Mouse (Mus musculus) MEL (cell line): ENCODE measurements around the gene Dock1.

ENCODE experiments used
- CTCF ChIP-seq, 3 experiments: IDR thresholded peaks in 2 of 3; conservative IDR thresholded peaks in 1 of 3; 2 replicates each; pipeline ENCODE4 v1.5.1; 2011 to 2012; ENCODE audit warnings: low read length in 3 of 3, low read depth in 2 of 3, mild to moderate bottlenecking in 2 of 3, improper control_type of control experiment in 1 of 3, inconsistent platforms in 1 of 3, mixed read lengths in 1 of 3, moderate library complexity in 1 of 3; ENCODE audit not compliant: control insufficient read depth in 1 of 3, insufficient read depth in 1 of 3, poor library complexity in 1 of 3, severe bottlenecking in 1 of 3
- GATA1 ChIP-seq: IDR thresholded peaks from 2 replicates; pipeline ENCODE4 v1.6.1; 2011; ENCODE audit warnings: low read depth, low read length, improper control_type of control experiment
- MAFK ChIP-seq: IDR thresholded peaks from 2 replicates; pipeline ENCODE4 v1.6.1; 2011; ENCODE audit warnings: low read depth, mild to moderate bottlenecking, low read length, improper control_type of control experiment, borderline replicate concordance
- MAZ ChIP-seq: IDR thresholded peaks from 2 replicates; pipeline ENCODE4 v1.6.1; 2012; ENCODE audit warnings: low read depth, mild to moderate bottlenecking, inconsistent platforms, low read length, improper control_type of control experiment
- POLR2A ChIP-seq, 2 experiments: IDR thresholded peaks; 2 replicates each; pipeline ENCODE4 v1.6.1; 2011 to 2012; ENCODE audit warnings: low read length in 2 of 2, mild to moderate bottlenecking in 2 of 2, control low read depth in 1 of 2, improper control_type of control experiment in 1 of 2, low read depth in 1 of 2, moderate library complexity in 1 of 2; ENCODE audit not compliant: control insufficient read depth in 1 of 2, insufficient read depth in 1 of 2, poor library complexity in 1 of 2
- POLR2AphosphoS2 ChIP-seq: IDR thresholded peaks from 2 replicates; pipeline ENCODE4 v1.6.1; 2011; ENCODE audit warnings: low read length, improper control_type of control experiment
- RCOR1 ChIP-seq: IDR thresholded peaks from 2 replicates; pipeline ENCODE4 v1.6.1; 2012; ENCODE audit warnings: low read depth, mild to moderate bottlenecking, inconsistent platforms, low read length, improper control_type of control experiment
- SMC3 ChIP-seq: IDR thresholded peaks from 2 replicates; pipeline ENCODE4 v1.6.1; 2011; ENCODE audit warnings: low read depth, low read length, improper control_type of control experiment
- TBP ChIP-seq: IDR thresholded peaks from 2 replicates; pipeline ENCODE4 v1.8.0; 2011; ENCODE audit warnings: low read depth, low read length, improper control_type of control experiment
- ZKSCAN1 ChIP-seq: IDR thresholded peaks from 2 replicates; pipeline ENCODE4 v1.6.1; 2012; ENCODE audit warnings: low read depth, mild to moderate bottlenecking, inconsistent platforms, low read length, improper control_type of control experiment, moderate library complexity

- no peak for TF ChIP-seq SMC3
- TF ChIP-seq CTCF (IDR thresholded peaks at IDR 0.05 in 2 of 3, conservative IDR thresholded peaks at IDR 0.05 in 1 of 3; ENCODE audit: control insufficient read depth in 1 of 3, insufficient read depth in 1 of 3, low read depth in 2 of 3, low read length in 3 of 3, poor library complexity in 1 of 3, severe bottlenecking in 1 of 3) = no peak
- TF ChIP-seq MAFK = no peak
- TF ChIP-seq GATA1 = no peak
- TF ChIP-seq MAZ = no peak
- no peak for TF ChIP-seq POLR2A (IDR thresholded peaks at IDR 0.05; ENCODE audit: control insufficient read depth in 1 of 2, insufficient read depth in 1 of 2, low read depth in 1 of 2, low read length in 2 of 2, poor library complexity in 1 of 2)
- no peak for TF ChIP-seq ZKSCAN1
- TF ChIP-seq POLR2AphosphoS2 = no peak
- no peak for TF ChIP-seq TBP
- TF ChIP-seq RCOR1 = no peak
Observed at GRCm38 (mm10) chr7:135194190-135194589, 523.7 kb downstream of the Dock1 start.
